Mouse (Mus musculus) ES-E14 (cell line): ENCODE results near the gene Paqr7. TPM values are rescaled to one million over a fixed set of nuclear protein-coding genes. Genes with fewer than 3 reads are reported as not detected.

Source experiments
- DNase-seq: peaks from one replicate; pipeline ENCODE4 v3.0.0-alpha.2; 2013; ENCODE audit warnings: low read depth, low spot score
- H3K27ac ChIP-seq: 2 replicates; pipeline ENCODE4 v1.5.1; 2012; ENCODE audit warnings: low read depth, mild to moderate bottlenecking, low read length, moderate library complexity, mixed read lengths; ENCODE audit not compliant: poor library complexity, insufficient read depth, severe bottlenecking
- H3K36me3 ChIP-seq: 2 replicates; pipeline ENCODE4 v1.6.1; 2012; ENCODE audit warnings: mild to moderate bottlenecking, low read length, moderate library complexity, mixed read lengths; ENCODE audit not compliant: control insufficient read depth, poor library complexity, insufficient read depth, severe bottlenecking
- H3K4me1 ChIP-seq, 2 experiments: fragments of 150-350 bp in 1 of 2; sonication (generic) in 1 of 2; 2 replicates each; pipeline ENCODE4 v1.6.1; 2012; ENCODE audit warnings: low read length in 2 of 2, mild to moderate bottlenecking in 1 of 2, mixed read lengths in 1 of 2; ENCODE audit not compliant: control insufficient read depth in 2 of 2, insufficient read depth in 2 of 2, poor library complexity in 1 of 2
- H3K4me3 ChIP-seq, 2 experiments: fragments of 150-350 bp in 1 of 2; sonication (generic) in 1 of 2; 2 replicates each; pipeline ENCODE4 v1.5.1; 2012; ENCODE audit warnings: low read length in 2 of 2, low read depth in 1 of 2, mild to moderate bottlenecking in 1 of 2, mixed read lengths in 1 of 2; ENCODE audit not compliant: insufficient read depth in 1 of 2, poor library complexity in 1 of 2, severe bottlenecking in 1 of 2
- H3K9ac ChIP-seq: 2 replicates; pipeline ENCODE4 v1.6.1; 2012; ENCODE audit warnings: low read depth, mild to moderate bottlenecking, low read length, mixed read lengths; ENCODE audit not compliant: poor library complexity, insufficient read depth, severe bottlenecking
- H3K9me3 ChIP-seq: fragments of 150-350 bp; sonication (generic); 2 replicates; pipeline ENCODE4 v1.6.1; 2012; ENCODE audit warnings: low read depth, mild to moderate bottlenecking, low read length; ENCODE audit not compliant: control insufficient read depth, insufficient read depth
- CHD2 ChIP-seq: IDR thresholded peaks from 2 replicates; pipeline ENCODE4 v1.6.1; 2014; ENCODE audit warnings: mild to moderate bottlenecking, low read depth, low read length, inconsistent platforms
- HCFC1 ChIP-seq: IDR thresholded peaks from 2 replicates; pipeline ENCODE4 v1.6.1; 2012; ENCODE audit warnings: low read length, inconsistent platforms, borderline replicate concordance; ENCODE audit not compliant: insufficient read depth
- MAFK ChIP-seq: IDR thresholded peaks from 2 replicates; pipeline ENCODE4 v1.6.1; 2014; ENCODE audit warnings: mild to moderate bottlenecking, low read depth, low read length, inconsistent platforms; ENCODE audit not compliant: insufficient read depth
- ZC3H11A ChIP-seq: IDR thresholded peaks from 2 replicates; pipeline ENCODE4 v1.6.1; 2012; ENCODE audit warnings: low read depth, mild to moderate bottlenecking, inconsistent platforms, low read length, borderline replicate concordance
- ZNF384 ChIP-seq: IDR thresholded peaks from 2 replicates; pipeline ENCODE4 v1.6.1; 2012; ENCODE audit warnings: low read depth, low read length, inconsistent platforms
- in situ Hi-C, 2 experiments: fragments of 600-800 bp; cut with MboI; formaldehyde crosslinking; loops; one replicate each; pipeline ENCODE4 v1.15.1; 2025; ENCODE audit warnings: low sequenced_read_pairs in 2 of 2, inconsistent platforms in 1 of 2; ENCODE audit not compliant: unreplicated experiment in 2 of 2
- total RNA-seq: library from RNA; depleted of rRNA; stranded (reverse); fragments of 300-350 nt; gene quantifications from 2 replicates; pipeline ENCODE4 v1.2.3, GENCODE M21; 2012

The Paqr7 gene
- total RNA-seq, 1 experiment: 4.8 TPM

DNA sequence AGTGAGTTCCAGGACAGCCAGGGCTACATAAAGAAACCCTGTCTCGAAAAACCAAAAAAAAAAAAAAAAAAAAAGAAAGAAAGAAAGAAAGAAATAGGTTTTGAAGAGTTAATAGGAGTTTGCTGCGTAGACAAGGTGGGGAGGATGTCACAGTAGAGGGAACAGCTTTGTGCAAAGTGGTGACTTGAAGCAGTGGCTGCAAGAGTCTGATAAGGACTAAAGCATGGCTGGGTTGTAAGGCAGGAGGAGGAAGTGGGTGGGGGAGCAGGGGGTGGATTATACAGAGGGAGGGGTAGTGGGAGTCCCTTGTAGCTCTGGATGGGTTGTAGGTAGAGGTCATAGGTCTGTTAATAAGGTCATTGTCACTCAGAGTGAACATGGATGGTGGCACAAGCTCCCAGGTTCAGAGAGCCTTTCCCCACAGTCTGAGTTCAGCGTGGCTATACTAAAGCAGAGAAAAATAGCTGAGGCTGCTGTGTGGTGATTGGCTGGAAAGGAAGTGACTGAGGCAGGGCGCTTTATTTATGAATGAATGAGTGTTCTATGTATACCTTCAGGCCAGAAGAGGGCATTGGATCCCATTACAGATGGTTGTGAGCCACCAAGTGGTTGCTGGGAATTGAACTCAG, 9.6 kb downstream of the Paqr7 start:
- no peaks in the 10 kb centered on the region for H3K9me3 ChIP-seq
- no peaks in the 10 kb centered on the region for H3K36me3 ChIP-seq
- DNase-seq: no peak
- in situ Hi-C loops: no loop called here
- H3K4me3 ChIP-seq: no peak overlapping the region
- H3K4me1 ChIP-seq: peaks cover 0 to 6% of the 10 kb centered on the region in 2 experiments; a peak in 2 of 4 replicates
- TF ChIP-seq ZC3H11A (no peak), ZNF384 (no peak), HCFC1 (no peak), MAFK (no peak)
- no peak overlapping the region for H3K27ac ChIP-seq
- no peak overlapping the region for H3K9ac ChIP-seq

DNA sequence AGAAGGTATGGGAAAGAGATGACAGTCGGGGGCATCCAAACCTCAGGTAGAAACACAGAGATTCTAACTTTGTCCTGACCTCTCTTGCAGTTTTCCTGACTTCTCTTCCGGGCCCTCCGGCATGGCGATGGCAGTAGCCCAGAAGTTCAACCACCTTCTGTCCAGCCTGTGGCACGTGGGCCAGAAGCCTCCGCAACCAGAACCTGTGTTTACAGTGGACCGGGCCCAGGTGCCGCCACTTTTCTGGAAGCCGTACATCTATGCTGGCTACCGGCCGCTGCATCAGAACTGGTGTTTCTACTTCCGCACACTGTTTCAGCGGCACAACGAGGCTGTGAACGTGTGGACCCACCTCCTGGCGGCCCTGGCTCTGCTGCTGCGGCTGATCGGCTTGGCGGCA, 10.2 kb downstream of the Paqr7 start:
- no peak for DNase-seq
- Histone ChIP-seq H3K36me3 (no peaks in the 10 kb centered on the region), H3K4me3 (peak overlapping the region; percentile 30 to 54; a peak in 3 of 4 replicates), H3K9ac (peak overlapping the region; percentile 39), H3K9me3 (no peaks in the 10 kb centered on the region), H3K4me1 (peaks cover 0 to 6% of the 10 kb centered on the region in 2 experiments; a peak in 2 of 4 replicates), H3K27ac (no peak overlapping the region)
- no peak for TF ChIP-seq ZC3H11A
- TF ChIP-seq ZNF384: no peak
- no peak for TF ChIP-seq MAFK
- TF ChIP-seq CHD2: no peak
- no peak for TF ChIP-seq HCFC1
- in situ Hi-C loops: no loop called here

DNA sequence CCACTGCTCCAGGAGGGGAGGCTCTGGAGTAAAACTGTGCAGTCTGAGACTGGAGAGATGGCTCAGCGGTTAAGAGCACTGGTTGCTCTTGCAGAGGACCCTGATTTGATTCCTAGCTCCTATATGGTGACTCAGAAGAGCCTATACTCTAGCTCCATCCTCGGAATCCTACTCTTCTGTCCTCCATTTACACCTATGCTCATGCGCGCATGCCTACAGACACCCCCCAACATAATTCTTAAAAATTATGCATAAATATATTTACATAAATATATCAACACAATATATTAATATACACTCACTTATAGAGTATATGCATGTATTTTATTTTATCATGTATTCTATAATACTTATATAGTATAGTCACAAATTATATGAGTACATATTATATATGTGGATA, 13.9 kb downstream of the Paqr7 start:
- DNase-seq: no peak
- H3K4me1 ChIP-seq: peaks cover 4 to 13% of the 10 kb centered on the region in 2 experiments
- no peak overlapping the region for H3K9ac ChIP-seq
- TF ChIP-seq HCFC1: no peak
- TF ChIP-seq ZNF384: no peak
- TF ChIP-seq CHD2: no peak
- no peak for TF ChIP-seq MAFK
- TF ChIP-seq ZC3H11A: no peak
- H3K36me3 ChIP-seq: peaks cover 6% of the 10 kb centered on the region; the same call in 1 of the 2 replicates
- in situ Hi-C loops: no loop called here
- no peaks in the 10 kb centered on the region for H3K9me3 ChIP-seq
- H3K27ac ChIP-seq: no peak overlapping the region
- H3K4me3 ChIP-seq: peak overlapping the region in 1 of 2 experiments; percentile 87; a peak in 2 of 4 replicates

DNA sequence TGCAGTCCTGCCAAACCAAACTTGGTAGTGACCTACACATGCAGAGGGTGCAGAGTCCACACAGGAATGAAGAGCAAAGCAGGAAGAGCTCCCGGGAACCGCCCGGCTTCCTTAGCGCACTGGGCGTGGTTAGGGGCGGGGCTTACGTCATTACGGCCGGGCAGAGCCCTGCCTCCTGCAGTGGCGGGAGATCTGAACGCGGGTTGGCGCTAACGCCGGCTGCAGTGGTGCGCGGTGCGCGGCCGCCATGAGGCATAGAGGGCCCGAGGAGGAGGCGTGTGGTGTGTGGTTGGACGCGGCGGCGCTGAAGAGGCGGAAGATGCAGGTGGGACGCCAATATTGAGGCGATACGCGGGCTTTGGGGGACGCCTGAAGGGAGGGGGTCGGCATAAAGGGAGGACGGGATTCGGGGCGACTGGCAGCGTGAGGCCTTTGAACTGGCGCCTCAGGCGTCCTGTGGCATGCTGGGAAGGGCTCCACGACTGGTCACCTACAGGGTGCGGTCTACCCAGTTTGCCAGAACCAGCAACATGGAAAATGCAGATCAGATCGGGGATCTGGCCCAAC, 14.4 kb downstream of the Paqr7 start, which contains the start of gene Aunip:
Gene Aunip (plus strand): TSS at position 155 of the 567 bp plus-strand sequence.
- H3K36me3 ChIP-seq: peaks cover 6% of the 10 kb centered on the region; the same call in 1 of the 2 replicates
- no peak for TF ChIP-seq ZNF384
- 0 out of 2 replicates have a peak, but pooled peaks have one; percentile 66 for TF ChIP-seq HCFC1
- H3K4me3 ChIP-seq: peak within 1 kb of the TSS; percentile 67 to 87
- peak within 1 kb of the TSS; percentile 60 for H3K27ac ChIP-seq
- in situ Hi-C loops: no loop called here
- peaks cover 4 to 13% of the 10 kb centered on the region in 2 experiments for H3K4me1 ChIP-seq
- DNase-seq: peak; percentile 89
- peak within 1 kb of the TSS; percentile 80 for H3K9ac ChIP-seq
- H3K9me3 ChIP-seq: no peaks in the 10 kb centered on the region
